Mouse (Mus musculus) mouse trophoblast stem cell (cell line): ENCODE measurements around the gene Cstb.

Experiments used
- in situ Hi-C, 2 experiments: fragments of 300-500 bp; cut with MseI, MboI; formaldehyde crosslinking; loops; 2 replicates in 1 of 2; 3 replicates in 1 of 2; pipeline ENCODE4 v1.15.1; 2025

Gene Cstb

DNA sequence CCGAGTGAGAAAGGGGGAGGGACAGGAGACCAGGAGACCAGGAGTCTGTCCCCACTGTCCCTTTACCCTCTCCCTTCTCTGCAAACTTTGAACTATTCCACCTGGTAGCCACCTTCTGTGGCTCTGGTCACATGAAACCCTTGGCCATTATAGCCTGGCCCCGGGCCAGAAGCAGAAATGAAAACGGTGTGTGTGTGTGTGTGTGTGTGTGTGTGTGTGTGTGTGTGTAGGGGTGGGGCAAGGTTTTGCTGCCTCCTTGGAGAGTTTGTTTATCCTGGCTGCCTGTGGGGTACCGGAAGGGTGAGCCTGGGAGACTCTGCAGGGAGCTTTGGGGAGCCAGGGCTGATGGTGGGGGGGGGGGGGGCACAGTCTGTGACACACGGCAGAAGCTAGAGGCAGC, 35.0 kb downstream of the Cstb start:
- in situ Hi-C loops = no loop called here

DNA sequence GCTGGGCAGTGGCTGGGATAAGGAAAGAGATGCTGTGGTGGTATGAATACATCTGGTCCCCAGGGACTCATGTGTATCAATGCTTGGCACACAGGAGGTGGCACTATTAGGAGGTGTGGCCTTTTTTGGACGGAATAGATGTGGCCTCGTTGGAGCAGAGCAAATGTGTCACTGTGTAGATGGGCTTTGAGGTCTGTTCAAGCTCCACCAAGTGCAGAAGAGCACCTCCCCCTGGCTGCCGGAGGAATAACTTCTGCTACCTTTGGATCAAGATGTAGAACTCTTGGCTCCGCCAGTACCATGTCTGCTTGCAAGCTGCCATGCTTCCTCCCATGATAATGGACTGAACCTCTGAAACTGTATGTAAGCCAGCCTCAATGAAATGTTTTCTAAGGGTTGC, 36.3 kb downstream of the Cstb start:
- in situ Hi-C loops = no loop called here

DNA sequence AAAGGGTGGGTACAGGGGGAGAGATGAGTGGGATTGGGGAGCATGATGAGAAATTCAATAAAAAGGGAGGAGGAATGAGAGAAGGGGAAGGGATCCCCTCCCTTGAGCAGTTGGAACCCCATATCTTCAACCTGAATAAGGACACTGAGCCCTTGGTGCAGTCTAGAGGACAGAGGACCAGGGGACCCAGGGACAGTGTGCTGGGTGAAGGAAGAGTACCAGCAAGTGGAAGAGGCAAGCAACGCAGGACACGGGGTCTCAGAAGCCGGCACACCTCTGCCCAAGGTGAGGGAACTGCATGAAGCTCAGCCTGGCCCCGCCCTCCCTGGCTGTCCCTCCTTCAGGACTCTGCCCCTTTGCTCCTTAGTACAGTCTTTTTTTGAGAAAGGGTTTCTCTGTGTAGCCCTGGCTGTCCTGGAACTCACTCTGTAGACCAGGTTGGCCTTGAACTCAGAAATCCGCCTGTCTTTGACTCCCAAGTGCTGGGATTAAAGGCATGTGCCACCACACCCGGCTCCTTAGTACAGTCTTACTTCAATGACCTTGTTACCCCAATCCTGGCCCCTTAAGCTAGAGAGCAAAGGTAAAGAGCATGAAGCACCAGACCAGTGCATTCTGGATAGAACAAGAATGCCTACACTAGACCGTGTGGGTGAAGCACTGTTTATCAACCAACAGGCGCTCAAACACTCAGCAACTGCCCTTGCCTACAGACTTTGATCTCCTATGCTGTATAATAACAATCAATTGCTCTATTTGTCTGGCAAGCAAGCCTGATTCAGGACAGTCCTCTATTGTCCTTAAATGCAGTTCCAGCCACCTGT, 37.7 kb downstream of the Cstb start:
- in situ Hi-C loops = no loop called here

DNA sequence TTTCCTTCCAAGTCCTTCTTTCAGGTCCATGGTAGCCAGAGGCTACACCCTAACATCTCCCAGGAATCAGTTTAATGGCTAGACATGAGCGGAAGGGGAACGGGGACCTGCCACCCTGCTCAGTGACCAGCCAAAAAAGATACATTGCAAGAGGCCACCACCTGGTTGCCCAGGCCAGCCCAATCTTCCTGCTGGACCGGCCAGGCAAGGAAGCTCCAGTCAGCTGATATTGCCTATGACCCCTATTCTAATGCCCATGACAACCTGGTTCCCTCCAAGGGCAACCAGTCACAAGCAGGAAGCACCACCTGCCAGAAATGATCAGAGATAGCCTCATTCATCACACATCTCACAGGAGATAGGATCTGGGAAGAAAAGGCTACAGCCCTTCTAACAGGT, 38.3 kb downstream of the Cstb start:
- in situ Hi-C loops = no loop called here

DNA sequence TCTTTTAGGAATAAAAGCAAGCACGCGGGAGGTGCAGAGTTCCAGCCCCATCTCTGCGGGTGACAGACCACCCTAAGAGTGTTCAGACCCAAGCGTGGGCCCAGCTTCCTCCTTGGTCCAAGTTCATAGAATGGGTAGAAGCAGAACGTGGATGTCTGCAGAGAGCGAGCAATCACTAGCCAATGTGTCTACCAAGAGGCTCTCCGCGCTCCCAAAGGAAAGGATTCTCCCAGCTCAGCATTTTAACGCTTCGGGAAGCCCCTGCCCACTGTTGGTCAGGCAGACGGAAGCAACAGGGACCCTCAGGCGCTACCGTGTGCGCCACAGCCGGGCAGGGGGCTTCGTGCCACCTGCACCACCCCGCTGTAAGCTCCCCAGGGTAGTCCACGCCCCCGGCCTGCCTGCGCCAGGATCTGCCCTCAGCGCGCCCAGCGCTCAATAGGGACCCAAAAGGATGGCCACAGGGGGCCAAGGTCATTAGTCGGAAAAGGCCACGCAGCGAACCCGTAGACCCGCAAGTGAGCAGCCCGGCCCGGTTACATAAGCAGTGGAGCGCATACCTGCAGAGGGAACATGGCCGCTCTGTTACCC, 38.8 kb downstream of the Cstb start:
- in situ Hi-C loops = no loop called here

DNA sequence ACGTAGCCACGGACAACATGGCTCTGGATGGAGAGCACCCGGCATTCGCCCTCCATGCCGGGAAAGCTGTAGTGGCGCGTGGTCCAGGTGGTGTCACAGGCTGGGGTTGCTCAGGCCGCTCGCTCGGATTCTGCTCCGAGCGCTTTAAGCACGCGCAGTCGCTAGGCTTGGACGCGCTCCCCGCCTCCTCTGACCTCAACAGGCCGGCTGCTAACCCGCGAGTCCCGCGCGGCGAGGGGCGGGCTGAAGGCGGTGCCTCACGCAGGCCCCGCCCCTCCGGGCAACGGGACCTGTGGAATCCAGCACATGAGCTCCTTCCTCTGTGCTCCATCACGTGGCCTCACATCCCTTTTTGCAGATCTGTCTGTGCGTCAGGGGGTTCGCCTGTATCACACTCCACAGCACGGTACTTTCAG, 39.3 kb downstream of the Cstb start, which contains the start of gene Pdxk:
TSS of gene Pdxk (minus strand) at position 184 of the 416 bp plus-strand sequence.
- in situ Hi-C loops = no loop called here

DNA sequence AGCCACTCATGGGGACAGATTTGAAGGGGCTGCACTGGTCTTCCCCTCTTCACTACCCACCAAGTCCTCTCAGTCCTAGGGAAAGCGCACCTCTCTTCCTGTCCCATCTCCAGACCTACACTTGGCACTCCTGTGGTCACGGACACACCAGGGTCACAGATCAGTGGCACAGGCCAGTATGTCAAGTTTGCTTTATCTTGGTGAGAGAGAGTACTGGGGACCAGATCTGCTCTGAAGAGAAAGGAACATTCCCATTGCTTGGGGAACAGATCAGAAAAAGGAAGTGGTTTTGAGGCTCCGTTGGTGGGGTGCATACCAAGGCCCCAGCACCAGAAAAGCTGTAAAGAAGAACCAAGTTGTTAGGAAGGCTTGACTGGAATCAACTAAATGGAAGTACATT, 40.0 kb downstream of the Cstb start:
- in situ Hi-C loops = no loop called here

DNA sequence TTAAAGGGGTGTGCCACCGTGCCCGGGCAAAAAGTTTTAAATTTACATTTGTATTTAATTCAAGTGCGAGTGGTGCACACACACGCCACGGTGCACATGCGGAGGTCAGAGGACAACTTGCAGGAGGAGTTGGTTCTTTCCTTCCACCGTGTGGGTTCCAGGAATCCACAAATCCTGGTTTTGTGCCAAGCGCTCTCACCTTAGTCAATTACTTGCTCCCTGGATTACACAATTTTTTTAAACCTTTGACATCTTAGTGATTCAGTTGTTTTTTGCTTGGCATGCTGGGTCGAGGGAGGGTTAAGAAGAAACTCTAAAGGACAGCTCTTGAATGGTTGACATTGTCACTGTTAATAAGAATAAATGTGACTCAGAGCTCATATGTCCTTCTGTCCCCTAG, 41.2 kb downstream of the Cstb start:
- in situ Hi-C loops = no loop called here

DNA sequence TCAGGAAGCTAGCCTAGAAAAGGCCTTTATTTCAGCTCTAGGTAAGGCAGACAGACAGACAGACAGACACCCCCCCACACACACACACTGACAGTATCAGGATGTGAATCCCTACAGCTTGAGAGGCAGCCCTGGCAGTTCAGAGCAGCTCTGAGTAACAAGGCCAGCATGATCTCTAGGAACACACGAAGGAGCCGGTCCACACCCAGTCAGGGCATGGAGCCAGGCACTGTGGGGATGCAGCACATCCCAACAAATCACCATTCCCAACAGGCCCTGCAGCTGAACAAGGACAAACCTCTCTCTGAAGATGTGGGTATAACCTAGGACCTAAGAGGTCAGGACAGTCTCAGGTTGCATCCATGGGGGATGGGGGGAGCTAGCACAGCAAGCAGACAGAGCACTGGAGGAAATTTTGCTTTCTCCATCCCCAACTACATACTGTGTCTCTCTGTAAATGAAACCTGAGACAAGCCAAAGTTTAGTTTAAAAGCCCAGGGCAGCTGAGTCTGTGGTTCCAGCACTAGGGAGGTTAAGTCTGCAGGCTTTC, 42.4 kb downstream of the Cstb start:
- in situ Hi-C loops = no loop called here

DNA sequence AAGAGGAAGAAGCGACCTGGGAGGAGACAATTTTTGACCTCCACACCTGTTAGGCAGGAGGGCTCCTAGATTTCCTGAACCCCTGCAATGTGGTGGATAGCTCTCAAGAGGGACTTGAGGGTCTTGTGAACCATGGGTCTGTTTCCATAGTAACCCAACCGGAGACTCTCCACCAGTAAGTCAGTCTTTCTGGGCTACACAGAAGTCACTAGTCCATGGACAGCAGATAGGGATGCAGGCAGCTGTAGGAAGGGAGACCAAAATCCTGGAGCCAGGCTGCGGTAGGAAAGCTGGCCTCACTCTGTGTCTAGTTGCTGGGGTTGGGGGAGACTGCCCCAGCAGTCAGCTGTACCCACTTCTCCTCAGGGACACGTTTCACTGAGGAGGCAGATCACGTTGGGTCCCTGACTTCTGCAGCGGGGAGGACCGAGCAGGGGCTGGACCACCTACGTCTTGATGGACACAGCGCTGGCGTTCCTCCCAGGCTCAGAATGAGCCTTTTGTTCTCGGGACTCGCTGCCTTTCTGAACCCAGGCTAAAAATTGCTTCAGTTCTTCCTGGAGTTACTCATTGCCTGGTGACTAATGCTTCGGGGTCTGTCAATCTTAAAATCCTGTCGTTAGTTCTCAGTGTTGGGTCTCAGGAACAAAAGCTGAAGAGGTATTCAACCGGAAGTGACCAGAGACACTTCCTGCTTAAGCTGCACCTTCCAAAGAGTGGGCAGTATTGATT, 45.3 kb downstream of the Cstb start:
- in situ Hi-C loops = no loop called here

DNA sequence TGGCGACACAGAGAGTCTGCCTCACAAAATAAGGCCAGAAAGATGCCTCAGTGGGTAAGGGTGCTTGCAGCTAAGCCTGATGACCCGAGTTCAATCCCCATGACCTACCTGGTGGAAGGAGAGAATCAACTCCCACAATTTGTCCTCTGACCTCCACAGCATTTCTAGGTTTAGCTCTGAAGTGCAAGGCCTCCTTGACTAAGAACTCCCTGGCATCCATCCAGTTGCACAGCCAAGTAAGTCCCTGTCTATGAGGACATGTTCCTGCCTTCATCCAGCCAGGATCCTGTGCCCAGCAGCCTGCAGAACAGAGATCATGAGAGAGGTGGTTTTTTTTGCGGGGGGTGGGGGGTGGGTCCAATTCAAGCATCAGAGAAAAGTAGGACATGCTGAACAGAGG, 46.6 kb downstream of the Cstb start:
- in situ Hi-C loops = no loop called here

DNA sequence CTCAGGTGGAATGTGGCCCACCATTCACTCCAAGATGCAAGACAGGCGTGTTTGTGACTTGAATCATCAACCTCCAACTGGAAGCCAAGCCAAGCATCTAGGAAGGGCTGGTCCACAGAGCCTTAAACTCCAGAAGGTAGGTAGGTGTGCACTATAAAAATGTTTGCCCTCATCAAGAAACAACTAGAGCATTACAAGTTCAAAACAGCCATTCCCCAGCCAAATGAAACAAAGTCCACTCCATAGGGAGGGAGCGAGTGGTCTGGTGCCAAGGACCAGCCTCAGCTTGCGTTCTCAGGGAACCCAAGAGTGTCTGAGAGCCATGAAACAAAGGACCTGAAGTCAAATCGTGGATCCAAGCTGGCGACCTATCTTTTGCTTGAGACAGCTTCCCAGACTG, 48.0 kb downstream of the Cstb start:
- in situ Hi-C loops = no loop called here

DNA sequence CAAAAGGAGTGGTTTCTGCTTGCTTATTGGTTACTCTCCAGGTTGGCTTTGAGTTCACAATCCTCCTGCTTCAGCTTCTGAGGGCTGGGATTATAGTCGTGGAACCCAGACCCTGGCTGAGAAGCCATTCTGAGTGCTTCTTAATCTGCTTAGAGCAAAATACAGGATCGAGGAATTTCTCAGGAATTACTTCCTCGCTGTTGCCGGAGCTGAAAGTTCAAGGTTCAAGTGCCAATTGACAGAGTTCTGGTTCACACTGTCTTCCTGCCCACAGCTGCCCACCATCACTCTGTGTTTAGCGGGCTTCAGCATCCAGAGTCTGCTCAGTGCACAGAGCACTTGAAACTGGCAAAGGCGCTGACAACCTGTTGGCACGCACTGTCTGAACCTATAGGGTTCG, 49.3 kb downstream of the Cstb start:
- in situ Hi-C loops = no loop called here

DNA sequence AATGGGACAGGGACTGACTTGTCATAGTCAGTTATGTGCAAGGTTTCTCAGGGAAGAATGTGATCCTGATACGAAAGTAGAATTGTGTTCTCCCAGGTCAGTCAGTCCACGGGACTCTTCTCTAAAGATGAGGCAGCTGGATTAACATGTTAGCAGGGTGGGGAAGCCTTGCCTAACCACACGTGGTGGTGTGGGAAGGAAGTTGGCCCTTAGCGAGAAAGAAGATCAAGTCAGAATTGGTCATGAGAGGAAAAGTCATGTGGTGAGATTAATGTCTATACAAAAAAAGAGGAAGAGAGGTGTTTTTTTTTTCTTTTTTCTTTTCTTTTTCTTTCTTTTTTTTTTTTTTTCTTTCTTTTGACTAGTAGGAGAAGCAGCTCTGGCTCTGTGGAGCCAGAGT, 51.4 kb downstream of the Cstb start:
- in situ Hi-C loops = no loop called here
